Mouse (Mus musculus) 416B (cell line): ENCODE measurements around the gene Zfp358.

ENCODE experiments used
- DNase-seq: peaks from one replicate; pipeline ENCODE4 v3.0.0; 2011; ENCODE audit warnings: low read depth

Gene Zfp358

GRCm38 (mm10) chr8:3492901-3493844 is at the start of gene Zfp358:
Zfp358 (plus strand) TSS chr8:3493138.
- peak; percentile 56 for DNase-seq

GRCm38 (mm10) chr8:3449226-3449625 is 43.7 kb upstream of the Zfp358 start:
- no peak for DNase-seq

GRCm38 (mm10) chr8:3450670-3451069 is 42.3 kb upstream of the Zfp358 start:
- DNase-seq: peak; percentile 56

GRCm38 (mm10) chr8:3451992-3452391 is 40.9 kb upstream of the Zfp358 start:
- DNase-seq: no peak

- DNase-seq: no peak
Observed at GRCm38 (mm10) chr8:3463248-3463647, 29.7 kb upstream of the Zfp358 start.

- peak; percentile 74 for DNase-seq
Observed at GRCm38 (mm10) chr8:3464309-3464708, 28.6 kb upstream of the Zfp358 start.

GRCm38 (mm10) chr8:3467006-3467885 is 25.7 kb upstream of the Zfp358 start, which contains the start of gene Pex11g:
Pex11g (minus strand) TSS chr8:3467680.
- DNase-seq: peak; percentile 97

GRCm38 (mm10) chr8:3467886-3468545 is 24.9 kb upstream of the Zfp358 start:
- no peak for DNase-seq

GRCm38 (mm10) chr8:3468838-3469237 is 24.1 kb upstream of the Zfp358 start:
- DNase-seq: peak; percentile 75

- DNase-seq: no peak
Observed at GRCm38 (mm10) chr8:3470562-3470961, 22.4 kb upstream of the Zfp358 start, which contains the start of gene Tex45. Tex45 (plus strand) TSS chr8:3470862.

GRCm38 (mm10) chr8:3475715-3476429 is 17.1 kb upstream of the Zfp358 start:
- no peak for DNase-seq

- DNase-seq: no peak
Observed at GRCm38 (mm10) chr8:3480221-3480785, 12.6 kb upstream of the Zfp358 start.

GRCm38 (mm10) chr8:3481605-3482004 is 11.3 kb upstream of the Zfp358 start:
- DNase-seq: peak; percentile 67

- no peak for DNase-seq
Observed at GRCm38 (mm10) chr8:3482240-3482740, 10.6 kb upstream of the Zfp358 start.

GRCm38 (mm10) chr8:3483546-3483945 is 9.4 kb upstream of the Zfp358 start:
- DNase-seq: no peak

- DNase-seq: no peak
Observed at GRCm38 (mm10) chr8:3485192-3485591, 7.7 kb upstream of the Zfp358 start.

- DNase-seq: no peak
Observed at GRCm38 (mm10) chr8:3493845-3494208, 889 bp downstream of the Zfp358 start.

GRCm38 (mm10) chr8:3495578-3496427 is 2.9 kb downstream of the Zfp358 start:
- DNase-seq: no peak

- no peak for DNase-seq
Observed at GRCm38 (mm10) chr8:3496428-3496748, 3.5 kb downstream of the Zfp358 start.

GRCm38 (mm10) chr8:3498583-3498982 is 5.6 kb downstream of the Zfp358 start:
- DNase-seq: no peak
